Mouse (Mus musculus) MEL (cell line): Measurements from ENCODE around the gene Ndufs1. TPM values are rescaled to one million over a fixed set of nuclear protein-coding genes. Genes with fewer than 3 reads are reported as not detected.

ENCODE experiments used
- DNase-seq: peaks from one replicate; pipeline ENCODE4 v3.0.0; 2011; ENCODE audit warnings: low read depth, low spot score
- H3K27ac ChIP-seq: 2 replicates; pipeline ENCODE4 v1.5.1; 2012; ENCODE audit warnings: low read depth, mild to moderate bottlenecking, control low read depth, low read length, moderate library complexity; ENCODE audit not compliant: control insufficient read depth
- H3K27me3 ChIP-seq, 2 experiments: fragments of 150-350 bp in 1 of 2; sonication (generic) in 1 of 2; 2 replicates each; pipeline ENCODE4 v1.6.1; 2012; ENCODE audit warnings: low read length in 2 of 2, mild to moderate bottlenecking in 2 of 2, improper control_type of control experiment in 1 of 2, moderate library complexity in 1 of 2; ENCODE audit not compliant: insufficient read depth in 2 of 2, control insufficient read depth in 1 of 2
- H3K36me3 ChIP-seq, 2 experiments: 2 replicates each; pipeline ENCODE4 v1.6.1; 2012 to 2014; ENCODE audit warnings: low read length in 2 of 2, improper control_type of control experiment in 1 of 2, inconsistent platforms in 1 of 2, mild to moderate bottlenecking in 1 of 2; ENCODE audit not compliant: insufficient read depth in 2 of 2, control insufficient read depth in 1 of 2
- H3K4me1 ChIP-seq, 2 experiments: fragments of 150-350 bp in 1 of 2; sonication (generic) in 1 of 2; 2 replicates each; pipeline ENCODE4 v1.6.1; 2012; ENCODE audit warnings: low read length in 2 of 2, improper control_type of control experiment in 1 of 2, mild to moderate bottlenecking in 1 of 2; ENCODE audit not compliant: insufficient read depth in 2 of 2, control insufficient read depth in 1 of 2
- H3K4me3 ChIP-seq, 2 experiments: fragments of 150-350 bp in 1 of 2; sonication (generic) in 1 of 2; 2 replicates each; pipeline ENCODE4 v1.5.1; 2012; ENCODE audit warnings: low read depth in 2 of 2, low read length in 2 of 2, mild to moderate bottlenecking in 2 of 2, moderate library complexity in 2 of 2, control low read depth in 1 of 2, improper control_type of control experiment in 1 of 2; ENCODE audit not compliant: control insufficient read depth in 1 of 2, insufficient read depth in 1 of 2
- H3K79me2 ChIP-seq: 2 replicates; pipeline ENCODE4 v1.6.1; 2012; ENCODE audit warnings: mild to moderate bottlenecking, low read length, moderate library complexity; ENCODE audit not compliant: control insufficient read depth, poor library complexity, insufficient read depth
- H3K9ac ChIP-seq: 2 replicates; pipeline ENCODE4 v1.6.1; 2012; ENCODE audit warnings: low read depth, mild to moderate bottlenecking, control low read depth, low read length, moderate library complexity; ENCODE audit not compliant: control insufficient read depth, poor library complexity, severe bottlenecking
- H3K9me3 ChIP-seq: fragments of 150-350 bp; sonication (generic); replicated peaks from 2 replicates; pipeline ENCODE4 v1.6.1; 2012; ENCODE audit warnings: mild to moderate bottlenecking, low read length, improper control_type of control experiment, moderate library complexity; ENCODE audit not compliant: insufficient read depth
- BHLHE40 ChIP-seq: IDR thresholded peaks from 2 replicates; pipeline ENCODE4 v1.6.1; 2012; ENCODE audit warnings: low read depth, mild to moderate bottlenecking, inconsistent platforms, low read length, improper control_type of control experiment, borderline replicate concordance
- CHD2 ChIP-seq: IDR thresholded peaks from 2 replicates; pipeline ENCODE4 v1.6.1; 2011; ENCODE audit warnings: low read length, improper control_type of control experiment
- CTCF ChIP-seq, 3 experiments: IDR thresholded peaks in 2 of 3; conservative IDR thresholded peaks in 1 of 3; 2 replicates each; pipeline ENCODE4 v1.5.1; 2011 to 2012; ENCODE audit warnings: low read length in 3 of 3, low read depth in 2 of 3, mild to moderate bottlenecking in 2 of 3, improper control_type of control experiment in 1 of 3, inconsistent platforms in 1 of 3, mixed read lengths in 1 of 3, moderate library complexity in 1 of 3; ENCODE audit not compliant: control insufficient read depth in 1 of 3, insufficient read depth in 1 of 3, poor library complexity in 1 of 3, severe bottlenecking in 1 of 3
- GABPA ChIP-seq: IDR thresholded peaks from 2 replicates; pipeline ENCODE4 v1.6.1; 2012; ENCODE audit warnings: low read depth, mild to moderate bottlenecking, inconsistent platforms, low read length, improper control_type of control experiment, moderate library complexity
- HCFC1 ChIP-seq: IDR thresholded peaks from 2 replicates; pipeline ENCODE4 v1.6.1; 2012; ENCODE audit warnings: low read depth, mild to moderate bottlenecking, inconsistent platforms, low read length, improper control_type of control experiment, moderate library complexity
- JUND ChIP-seq: IDR thresholded peaks from 2 replicates; pipeline ENCODE4 v1.6.1; 2011; ENCODE audit warnings: low read depth, mild to moderate bottlenecking, improper control_type of control experiment, low read length
- KAT2A ChIP-seq: conservative IDR thresholded peaks from 2 replicates; pipeline ENCODE4 v1.6.1; 2012; ENCODE audit warnings: low read depth, low read length, improper control_type of control experiment, inconsistent platforms
- MYB ChIP-seq: IDR thresholded peaks from 2 replicates; pipeline ENCODE4 v1.6.1; 2011; ENCODE audit warnings: mild to moderate bottlenecking, low read depth, low read length, improper control_type of control experiment
- SIN3A ChIP-seq: IDR thresholded peaks from 2 replicates; pipeline ENCODE4 v1.6.1; 2012; ENCODE audit warnings: low read length, improper control_type of control experiment, inconsistent platforms
- SMC3 ChIP-seq: IDR thresholded peaks from 2 replicates; pipeline ENCODE4 v1.6.1; 2011; ENCODE audit warnings: low read depth, low read length, improper control_type of control experiment
- TBP ChIP-seq: IDR thresholded peaks from 2 replicates; pipeline ENCODE4 v1.8.0; 2011; ENCODE audit warnings: low read depth, low read length, improper control_type of control experiment
- UBTF ChIP-seq: IDR thresholded peaks from 2 replicates; pipeline ENCODE4 v1.6.1; 2012; ENCODE audit warnings: low read depth, mild to moderate bottlenecking, inconsistent platforms, low read length, improper control_type of control experiment, moderate library complexity, borderline replicate concordance; ENCODE audit not compliant: insufficient read depth
- USF2 ChIP-seq, 2 experiments: IDR thresholded peaks; 2 replicates each; pipeline ENCODE4 v1.6.1; 2011 to 2012; ENCODE audit warnings: improper control_type of control experiment in 2 of 2, low read length in 2 of 2, borderline replicate concordance in 1 of 2, inconsistent platforms in 1 of 2, low read depth in 1 of 2, mild to moderate bottlenecking in 1 of 2; ENCODE audit not compliant: insufficient read depth in 1 of 2
- ZMIZ1 ChIP-seq: IDR thresholded peaks from 2 replicates; pipeline ENCODE4 v1.6.1; 2012; ENCODE audit warnings: low read depth, mild to moderate bottlenecking, inconsistent platforms, low read length, improper control_type of control experiment, moderate library complexity
- ZNF384 ChIP-seq: IDR thresholded peaks from 2 replicates; pipeline ENCODE4 v1.6.1; 2012; ENCODE audit warnings: low read depth, mild to moderate bottlenecking, inconsistent platforms, low read length, improper control_type of control experiment
- polyA plus RNA-seq, 2 experiments: library from polyadenylated mRNA; stranded (reverse) in 1 of 2; unstranded in 1 of 2; fragments of >175 nt in 1 of 2; fragments of >200 nt in 1 of 2; gene quantifications; 2 replicates each; pipeline versions ENCODE4 v1.2.1 to v1.2.4; 2012; ENCODE audit warnings: low replicate concordance in 2 of 2, low read depth in 1 of 2; ENCODE audit not compliant: insufficient read length in 2 of 2, insufficient read depth in 1 of 2, missing spikeins in 1 of 2
- total RNA-seq: library from RNA; depleted of rRNA; stranded (reverse); fragments of 300-350 nt; gene quantifications from 2 replicates; pipeline ENCODE4 v1.2.3, GENCODE M21; 2012

Gene Ndufs1
- total and polyA plus RNA-seq, 3 experiments, result 124 to 163 (median 139) TPM

DNA sequence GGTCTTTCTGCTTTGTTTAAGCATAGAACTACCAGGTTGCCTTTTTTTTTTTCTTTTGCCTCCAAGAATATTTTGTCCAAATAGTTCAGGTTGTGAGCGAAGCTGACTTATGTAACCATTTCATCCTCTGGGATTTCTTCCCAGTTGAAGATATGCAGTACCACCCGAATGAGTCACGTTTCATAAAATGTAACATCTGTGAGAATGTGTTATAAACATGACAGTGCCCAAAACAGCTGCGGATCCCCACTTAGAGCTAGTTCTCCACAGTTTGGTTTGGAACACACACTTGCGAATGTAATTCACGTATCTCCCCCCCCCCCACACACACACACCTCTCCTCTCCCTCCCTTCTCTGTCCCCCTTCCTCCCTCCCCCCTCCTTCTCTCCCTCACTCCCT, 22.8 kb upstream of the Ndufs1 start:
- Histone ChIP-seq H3K9ac (no peak overlapping the region), H3K4me1 (no peaks in the 10 kb centered on the region), H3K36me3 (no peaks in the 10 kb centered on the region), H3K27me3 (no peaks in the 10 kb centered on the region; a peak in 1 of 4 replicates), H3K27ac (no peak overlapping the region), H3K9me3 (no peaks in the 10 kb centered on the region), H3K79me2 (no peaks in the 10 kb centered on the region), H3K4me3 (no peak overlapping the region)
- DNase-seq, result no peak
- no peak for TF ChIP-seq USF2 (IDR thresholded peaks at IDR 0.05; ENCODE audit: borderline replicate concordance in 1 of 2, insufficient read depth in 1 of 2, low read depth in 1 of 2, low read length in 2 of 2)

DNA sequence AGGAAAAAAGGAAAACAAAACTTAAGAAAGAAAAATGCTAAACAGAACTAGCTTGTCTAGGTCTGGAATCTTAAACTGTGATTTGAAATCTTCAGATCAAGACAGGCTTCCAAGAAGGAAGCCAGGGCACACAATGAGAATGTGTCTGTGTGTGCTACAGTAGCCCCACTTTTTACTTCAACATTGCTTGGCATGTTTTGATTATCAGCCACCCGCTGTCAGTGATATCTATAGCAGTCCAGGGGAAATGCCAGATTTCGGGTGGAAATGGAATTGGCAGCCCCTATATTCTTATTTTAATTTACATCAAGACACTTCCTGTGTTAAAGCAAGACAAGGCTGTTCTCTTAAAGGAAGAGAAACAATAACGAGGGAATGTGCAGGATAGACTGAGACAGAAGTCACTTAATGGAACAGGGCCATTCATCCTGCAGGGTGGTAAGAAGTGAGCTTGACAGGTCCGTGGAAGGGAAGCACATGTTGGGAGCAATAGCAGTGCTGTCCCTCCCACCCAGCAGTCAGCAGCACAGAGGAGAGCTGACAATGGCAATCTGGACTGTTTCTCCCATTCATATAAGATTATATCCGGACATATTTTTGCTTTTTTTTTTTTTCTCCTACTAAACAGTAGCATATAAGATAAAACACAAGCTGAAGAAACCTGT, 19.3 kb upstream of the Ndufs1 start:
- Histone ChIP-seq H3K9ac (no peak overlapping the region), H3K27me3 (no peaks in the 10 kb centered on the region; a peak in 1 of 4 replicates), H3K79me2 (no peaks in the 10 kb centered on the region), H3K9me3 (no peaks in the 10 kb centered on the region), H3K27ac (no peak overlapping the region), H3K36me3 (no peaks in the 10 kb centered on the region), H3K4me3 (no peak overlapping the region), H3K4me1 (no peaks in the 10 kb centered on the region)
- TF ChIP-seq MYB (no peak), UBTF (no peak), SMC3 (no peak), HCFC1 (no peak), JUND (no peak), GABPA (no peak), CHD2 (no peak), SIN3A (no peak), ZNF384 (no peak)
- no peak for DNase-seq

DNA sequence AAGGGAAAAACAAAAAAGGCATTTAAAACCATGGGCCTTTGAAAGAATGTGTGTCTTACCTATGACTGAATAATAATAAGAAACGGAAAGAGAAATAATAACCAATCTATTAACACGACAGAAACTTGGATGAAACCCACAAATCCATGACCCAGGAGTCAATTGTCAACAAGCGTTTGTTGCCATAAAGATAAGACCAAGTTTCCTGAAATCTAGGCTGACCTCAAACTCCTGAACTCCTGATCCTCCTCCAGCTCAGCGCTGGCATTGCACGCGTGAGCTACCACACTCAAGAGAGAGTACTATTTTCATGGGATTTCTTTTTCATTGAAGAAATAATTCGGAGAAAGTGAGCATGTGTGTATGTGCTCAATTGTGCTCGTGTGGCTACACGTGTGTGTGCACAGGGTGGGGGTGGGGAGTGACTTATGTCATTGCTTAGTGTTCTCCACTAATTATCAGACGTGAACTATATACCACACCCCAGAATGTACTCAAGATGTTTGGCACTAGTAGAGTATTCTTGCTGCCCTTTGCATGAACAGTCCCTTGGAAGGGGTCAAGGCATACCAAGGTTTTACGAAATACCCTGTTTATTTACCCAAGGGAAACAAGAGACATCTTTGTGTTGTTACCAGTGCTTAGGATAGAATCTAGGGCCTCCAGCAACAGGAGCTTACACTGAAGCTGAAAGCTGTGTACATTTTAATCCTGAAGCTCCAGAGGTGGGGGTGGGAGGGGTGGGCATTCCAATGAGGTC, 15.9 kb upstream of the Ndufs1 start:
- no peak overlapping the region for H3K9ac ChIP-seq
- H3K4me3 ChIP-seq, result no peak overlapping the region
- no peak for TF ChIP-seq TBP
- TF ChIP-seq HCFC1, result no peak
- TF ChIP-seq SMC3, result no peak
- no peak for TF ChIP-seq ZMIZ1
- no peak for TF ChIP-seq CTCF (IDR thresholded peaks at IDR 0.05 in 2 of 3, conservative IDR thresholded peaks at IDR 0.05 in 1 of 3; ENCODE audit: control insufficient read depth in 1 of 3, insufficient read depth in 1 of 3, low read depth in 2 of 3, low read length in 3 of 3, poor library complexity in 1 of 3, severe bottlenecking in 1 of 3)
- TF ChIP-seq BHLHE40, result no peak
- no peak for TF ChIP-seq KAT2A

More for the DNA sequence above, 15.9 kb upstream of the Ndufs1 start:
- H3K4me1 ChIP-seq, result no peaks in the 10 kb centered on the region
- H3K27me3 ChIP-seq, result no peaks in the 10 kb centered on the region; a peak in 1 of 4 replicates
- no peak overlapping the region for H3K27ac ChIP-seq
- H3K79me2 ChIP-seq, result no peaks in the 10 kb centered on the region
- no peak for DNase-seq
- no peaks in the 10 kb centered on the region for H3K9me3 ChIP-seq
- H3K36me3 ChIP-seq, result no peaks in the 10 kb centered on the region
